ENCODE assay signal across 8 mouse cellular contexts in the genomic region with DNA sequence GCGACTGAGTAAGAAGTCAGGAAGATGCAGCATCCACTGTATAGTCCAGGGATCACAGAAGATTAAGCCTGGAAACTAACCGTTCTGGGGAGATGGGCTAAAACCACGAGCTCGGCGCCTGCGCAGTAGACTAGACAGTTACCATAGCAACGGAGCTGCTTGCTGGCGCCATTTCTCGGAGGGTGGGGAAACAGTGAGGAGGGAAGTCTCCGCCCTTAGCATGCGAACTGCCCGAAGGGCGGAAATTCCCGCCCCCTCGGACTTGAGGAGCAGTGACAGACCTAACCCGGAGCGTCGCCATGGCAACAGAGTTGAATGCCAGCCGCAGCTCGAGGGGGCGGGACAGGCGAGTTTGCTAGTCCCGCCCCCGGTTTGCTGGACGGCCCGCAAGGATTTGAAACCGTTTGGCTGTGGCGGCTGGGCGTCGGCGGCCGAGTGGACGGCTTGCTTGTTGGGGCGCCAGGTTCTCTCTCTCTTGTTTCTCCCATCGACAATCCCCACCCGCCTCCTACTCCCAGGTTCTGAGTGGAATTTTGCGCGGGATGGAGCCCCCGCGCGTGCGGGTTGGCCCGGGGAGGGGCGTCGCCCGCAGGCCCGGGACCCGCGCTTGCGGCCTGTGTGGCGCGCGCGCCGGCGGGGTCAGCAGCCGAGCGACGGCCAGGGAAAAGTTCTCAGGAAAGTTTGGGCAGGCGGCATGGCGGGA. TPM values are rescaled to one million over a fixed set of nuclear protein-coding genes. Genes with fewer than 3 reads are reported as not detected.
DNase-seq lines count a peak whose midpoint lies in the region; ATAC-seq and TF ChIP-seq lines count a peak whose summit lies in the region.

Cep112 (plus strand) TSS at position 304 of the 703 bp plus-strand sequence.

- H3K36me3 ChIP-seq in forebrain, embryonic 10.5 days (replicated peaks), result no peaks in the 10 kb centered on the region
- H3K36me3 ChIP-seq in heart, embryonic 15.5 days, result no peaks in the 10 kb centered on the region
- no peaks in the 10 kb centered on the region for H3K36me3 ChIP-seq in liver, embryonic 14.5 days (replicated peaks; ENCODE audit: control insufficient read depth, insufficient read depth, low read depth)
- H3K36me3 ChIP-seq in neural tube, embryonic 11.5 days (ENCODE audit: control insufficient read depth, insufficient read depth, low read length), result no peaks in the 10 kb centered on the region
- no peaks in the 10 kb centered on the region for H3K36me3 ChIP-seq in stomach, postnatal 0 days (ENCODE audit: control insufficient read depth, insufficient read depth, low read length)

- H3K9me3 ChIP-seq in forebrain, embryonic 10.5 days, result no peaks in the 10 kb centered on the region
- H3K9me3 ChIP-seq in heart, embryonic 15.5 days (replicated peaks), result no peaks in the 10 kb centered on the region
- H3K9me3 ChIP-seq in liver, embryonic 14.5 days (ENCODE audit: control insufficient read depth, low read length), result no peaks in the 10 kb centered on the region
- no peaks in the 10 kb centered on the region for H3K9me3 ChIP-seq in neural tube, embryonic 11.5 days (ENCODE audit: control insufficient read depth, low read length)
- no peaks in the 10 kb centered on the region for H3K9me3 ChIP-seq in stomach, postnatal 0 days (ENCODE audit: control insufficient read depth, low read length)

- H3K4me3 ChIP-seq in forebrain, embryonic 10.5 days, result peak within 1 kb of the TSS; percentile 75
- peak within 1 kb of the TSS; percentile 80 for H3K4me3 ChIP-seq in heart, embryonic 15.5 days
- peak within 1 kb of the TSS; percentile 56 to 61 for H3K4me3 ChIP-seq in liver, embryonic 14.5 days (ENCODE audit: insufficient read depth in 1 of 2, low read depth in 2 of 2, low read length in 2 of 2)
- peak within 1 kb of the TSS; percentile 50 for H3K4me3 ChIP-seq in neural tube, embryonic 11.5 days (ENCODE audit: low read depth, low read length)
- peak within 1 kb of the TSS; percentile 72 for H3K4me3 ChIP-seq in stomach, postnatal 0 days (ENCODE audit: low read depth, low read length)

- TF ChIP-seq CTCF in liver, embryonic 14.5 days (IDR thresholded peaks at IDR 0.05; ENCODE audit: low read depth), result no peak
- no peak for TF ChIP-seq CTCF in stomach, postnatal 0 days (IDR thresholded peaks at IDR 0.05; ENCODE audit: low read depth)

- peak within 1 kb of the TSS; percentile 86 for H3K4me2 ChIP-seq in heart, embryonic 15.5 days
- H3K4me2 ChIP-seq in liver, embryonic 14.5 days (ENCODE audit: low read depth), result peak within 1 kb of the TSS; percentile 63
- H3K4me2 ChIP-seq in neural tube, embryonic 11.5 days (ENCODE audit: low read depth), result peak within 1 kb of the TSS; percentile 47
- H3K4me2 ChIP-seq in stomach, postnatal 0 days (replicated peaks; ENCODE audit: low read depth), result peak within 1 kb of the TSS; percentile 85

- peak; percentile 97 for ATAC-seq in heart, embryonic 15.5 days (replicated peaks; ENCODE audit: insufficient number of reproducible peaks, insufficient read depth, low FRiP score, low read depth)
- ATAC-seq in liver, embryonic 14.5 days (ENCODE audit: insufficient read depth), result peak; percentile 94
- peak; percentile 95 for ATAC-seq in neural tube, embryonic 11.5 days (ENCODE audit: insufficient read depth, low FRiP score, low TSS enrichment)
- peak; percentile 99 for ATAC-seq in stomach, postnatal 0 days (ENCODE audit: low FRiP score, low TSS enrichment)

- peak within 1 kb of the TSS; percentile 94 for H3K27ac ChIP-seq in forebrain, embryonic 10.5 days
- H3K27ac ChIP-seq in heart, embryonic 15.5 days, result peak within 1 kb of the TSS; percentile 54
- H3K27ac ChIP-seq in liver, embryonic 14.5 days, result no peak within 1 kb of the TSS
- H3K27ac ChIP-seq in neural tube, embryonic 11.5 days (ENCODE audit: low read depth, low read length), result no peak within 1 kb of the TSS
- H3K27ac ChIP-seq in stomach, postnatal 0 days (replicated peaks), result peak within 1 kb of the TSS; percentile 69

- peaks cover 26% of the 10 kb centered on the region for H3K27me3 ChIP-seq in forebrain, embryonic 10.5 days (ENCODE audit: poor library complexity, severe bottlenecking)
- H3K27me3 ChIP-seq in heart, embryonic 15.5 days, result no peaks in the 10 kb centered on the region
- H3K27me3 ChIP-seq in liver, embryonic 14.5 days (ENCODE audit: control insufficient read depth, insufficient read depth, low read length), result peaks cover 7% of the 10 kb centered on the region
- H3K27me3 ChIP-seq in neural tube, embryonic 11.5 days (ENCODE audit: control insufficient read depth, insufficient read depth, low read length), result no peaks in the 10 kb centered on the region
- H3K27me3 ChIP-seq in stomach, postnatal 0 days (ENCODE audit: control insufficient read depth, insufficient read depth, low read length), result no peaks in the 10 kb centered on the region

- WGBS in forebrain, embryonic 10.5 days, result under 1% methylated on average over 61 of the region's 61 CpGs
- WGBS in heart, embryonic 15.5 days, result under 1% methylated on average over 61 of the region's 61 CpGs
- under 1% methylated on average over 61 of the region's 61 CpGs for WGBS in liver, embryonic 14.5 days (ENCODE audit: insufficient replicate concordance)
- WGBS in neural tube, embryonic 11.5 days, result under 1% methylated on average over 61 of the region's 61 CpGs
- WGBS in stomach, postnatal 0 days, result under 1% methylated on average over 60 of the region's 61 CpGs

- H3K9ac ChIP-seq in heart, embryonic 15.5 days, result peak within 1 kb of the TSS; percentile 84
- H3K9ac ChIP-seq in liver, embryonic 14.5 days (replicated peaks), result peak within 1 kb of the TSS; percentile 40
- peak within 1 kb of the TSS; percentile 63 for H3K9ac ChIP-seq in neural tube, embryonic 11.5 days (ENCODE audit: low read length)
- H3K9ac ChIP-seq in stomach, postnatal 0 days (ENCODE audit: low read length), result peak within 1 kb of the TSS; percentile 81

- DNase-seq in CD8-positive naive resting alpha-beta T cell, adult 2 months (ENCODE audit: low read depth in 2 of 2, low spot score in 2 of 2), result peak; percentile 72 to 79
- peak; percentile 96 for DNase-seq in c-Kit-positive CD71-negative TER-119-negative erythroid progenitor cells, embryonic 14.5 days (ENCODE audit: low read depth)
- DNase-seq in forebrain, embryonic 10.5 days (ENCODE audit: extremely low spot score, low spot score), result peak; percentile 97
- peak; percentile 99 to 100 for DNase-seq in kidney, postnatal 25 days
- DNase-seq in liver, embryonic 14.5 days (ENCODE audit: low read depth in 3 of 3, low spot score in 3 of 3), result peak; percentile 83 to 88 (median 84)
- peak; percentile 98 for DNase-seq in neural tube, embryonic 11.5 days (ENCODE audit: low spot score)
- DNase-seq in stomach, postnatal 0 days (ENCODE audit: low spot score), result peak; percentile 96

- TF ChIP-seq EP300 in liver, embryonic 14.5 days (IDR thresholded peaks at IDR 0.05; ENCODE audit: low read depth), result no peak
- TF ChIP-seq EP300 in stomach, postnatal 0 days (optimal IDR thresholded peaks at IDR 0.05), result no peak

- peaks cover 48% of the 10 kb centered on the region for H3K4me1 ChIP-seq in forebrain, embryonic 10.5 days
- peaks cover 5% of the 10 kb centered on the region; the same call in 1 of the 2 replicates for H3K4me1 ChIP-seq in heart, embryonic 15.5 days (replicated peaks)
- H3K4me1 ChIP-seq in liver, embryonic 14.5 days (replicated peaks; ENCODE audit: control insufficient read depth in 2 of 2, insufficient read depth in 2 of 2, low read length in 1 of 2), result no peaks in the 10 kb centered on the region
- peaks cover 5% of the 10 kb centered on the region; the same call in 1 of the 2 replicates for H3K4me1 ChIP-seq in neural tube, embryonic 11.5 days (ENCODE audit: control insufficient read depth, insufficient read depth, low read length)
- H3K4me1 ChIP-seq in stomach, postnatal 0 days (replicated peaks; ENCODE audit: control insufficient read depth, insufficient read depth), result no peaks in the 10 kb centered on the region; the same call in 1 of the 2 replicates

RNA-seq across cellular contexts. Expression of gene Cep112, which starts in this region (rescaled TPM):
- polyA plus RNA-seq in forebrain, embryonic 10.5 days (2016; fragmentation: Nextera tagmentation; extraction: Ambion mirVana), result 12.0 and 14.7 TPM in 2 replicates
- polyA plus RNA-seq in heart, embryonic 15.5 days (2015; fragmentation: Nextera tagmentation; extraction: Ambion mirVana), result 8.1 and 10.2 TPM in 2 replicates
- 0.30 and 0.76 TPM in 2 replicates for polyA plus RNA-seq in liver, embryonic 14.5 days (2012; rRNA removed)
- 1.1 and 1.7 TPM in 2 replicates for polyA plus RNA-seq in liver, embryonic 14.5 days (2014; fragmentation: Nextera tagmentation; extraction: Ambion mirVana)
- 9.0 and 10.0 TPM in 2 replicates for polyA plus RNA-seq in neural tube, embryonic 11.5 days (2014; fragmentation: Nextera tagmentation; extraction: Ambion mirVana)
- 3.3 and 3.5 TPM in 2 replicates for polyA plus RNA-seq in stomach, postnatal 0 days (2015; fragmentation: Nextera tagmentation; extraction: Ambion mirVana)

Comparison
In these comparisons a context has a peak if more than half of its experiments do, and no peak if none do; other contexts are left out.
1. H3K27ac ChIP-seq: peak in forebrain, embryonic 10.5 days (single experiment), heart, embryonic 15.5 days (single experiment) and stomach, postnatal 0 days (single experiment); none in liver, embryonic 14.5 days (single experiment) and neural tube, embryonic 11.5 days (single experiment).
2. Peak in every context shown above with its lines, with median percentiles within 50 percentile points of each other: DNase-seq, H3K4me3 ChIP-seq, ATAC-seq, H3K4me2 ChIP-seq and H3K9ac ChIP-seq.